Mouse (Mus musculus): ENCODE data around the gene Arid1b. TPM values are rescaled to one million over a fixed set of nuclear protein-coding genes. Genes with fewer than 3 reads are reported as not detected.

Arid1b gene
- polyA plus RNA-seq, 1 experiment from 2014 or later = 8.7 TPM

GRCm38 (mm10) chr17:5039826-5040225 is 45.7 kb downstream of the Arid1b start:
- 78% methylated on average over 2 of the region's 2 CpGs for WGBS
- no peaks in the 10 kb centered on the region for H3K9me3 ChIP-seq (replicated peaks)
- H3K36me3 ChIP-seq = 0 out of 2 replicates have a peak, but pooled peaks cover 5% of the 10 kb centered on the region
- peaks cover 29% of the 10 kb centered on the region for H3K4me1 ChIP-seq (replicated peaks)
- no peak overlapping the region for H3K4me3 ChIP-seq
- no peaks in the 10 kb centered on the region for H3K27me3 ChIP-seq (replicated peaks)
- H3K27ac ChIP-seq (ENCODE audit: poor library complexity, severe bottlenecking) = no peak overlapping the region
- H3K4me2 ChIP-seq = no peak overlapping the region
- ATAC-seq (ENCODE audit: insufficient number of reproducible peaks, low FRiP score) = no peak
- no peak overlapping the region for H3K9ac ChIP-seq

GRCm38 (mm10) chr17:5043871-5044270 is 49.7 kb downstream of the Arid1b start:
- H3K9ac ChIP-seq = no peak overlapping the region
- H3K27me3 ChIP-seq (replicated peaks) = no peaks in the 10 kb centered on the region
- ATAC-seq (ENCODE audit: insufficient number of reproducible peaks, low FRiP score) = no peak
- H3K4me2 ChIP-seq = no peak overlapping the region
- 0 out of 2 replicates have a peak, but pooled peaks cover 5% of the 10 kb centered on the region for H3K36me3 ChIP-seq
- no peaks in the 10 kb centered on the region for H3K9me3 ChIP-seq (replicated peaks)
- no peak overlapping the region for H3K27ac ChIP-seq (ENCODE audit: poor library complexity, severe bottlenecking)
- 74% methylated on average over 7 of the region's 7 CpGs for WGBS
- H3K4me1 ChIP-seq (replicated peaks) = peaks cover 22% of the 10 kb centered on the region
- H3K4me3 ChIP-seq = no peak overlapping the region

- no peak for ATAC-seq (ENCODE audit: insufficient number of reproducible peaks, low FRiP score)
- Histone ChIP-seq H3K9ac (no peak overlapping the region), H3K27me3 (replicated peaks) (no peaks in the 10 kb centered on the region), H3K4me2 (no peak overlapping the region), H3K27ac (ENCODE audit: poor library complexity, severe bottlenecking) (no peak overlapping the region), H3K9me3 (replicated peaks) (no peaks in the 10 kb centered on the region), H3K36me3 (0 out of 2 replicates have a peak, but pooled peaks cover 5% of the 10 kb centered on the region), H3K4me1 (replicated peaks) (peaks cover 20% of the 10 kb centered on the region), H3K4me3 (no peak overlapping the region)
- 86% methylated on average over 5 of the region's 5 CpGs for WGBS
These were observed 51.5 kb downstream of the Arid1b start for GRCm38 (mm10) chr17:5045613-5046012.

GRCm38 (mm10) chr17:5047373-5047772 is 53.2 kb downstream of the Arid1b start:
- Histone ChIP-seq H3K4me2 (no peak overlapping the region), H3K4me1 (replicated peaks) (peaks cover 38% of the 10 kb centered on the region), H3K27me3 (replicated peaks) (no peaks in the 10 kb centered on the region), H3K9ac (no peak overlapping the region), H3K27ac (ENCODE audit: poor library complexity, severe bottlenecking) (no peak overlapping the region), H3K9me3 (replicated peaks) (no peaks in the 10 kb centered on the region), H3K4me3 (no peak overlapping the region), H3K36me3 (0 out of 2 replicates have a peak, but pooled peaks cover under 1% of the 10 kb centered on the region)
- no peak for ATAC-seq (ENCODE audit: insufficient number of reproducible peaks, low FRiP score)
- WGBS = 89% methylated on average over 4 of the region's 4 CpGs

- Histone ChIP-seq H3K4me3 (no peak overlapping the region), H3K4me2 (no peak overlapping the region), H3K27ac (ENCODE audit: poor library complexity, severe bottlenecking) (no peak overlapping the region), H3K9me3 (replicated peaks) (no peaks in the 10 kb centered on the region), H3K9ac (no peak overlapping the region), H3K27me3 (replicated peaks) (0 out of 2 replicates have a peak, but pooled peaks cover 12% of the 10 kb centered on the region), H3K36me3 (peaks cover 7% of the 10 kb centered on the region; the same call in 1 of the 2 replicates), H3K4me1 (replicated peaks) (peaks cover 50% of the 10 kb centered on the region)
- WGBS = 75% methylated on average over 8 of the region's 8 CpGs
- ATAC-seq (ENCODE audit: insufficient number of reproducible peaks, low FRiP score) = no peak
These were observed 56.1 kb downstream of the Arid1b start for GRCm38 (mm10) chr17:5050266-5050665.

- H3K9me3 ChIP-seq (replicated peaks) = no peaks in the 10 kb centered on the region
- no peak overlapping the region for H3K27ac ChIP-seq (ENCODE audit: poor library complexity, severe bottlenecking)
- ATAC-seq (ENCODE audit: insufficient number of reproducible peaks, low FRiP score) = no peak
- H3K27me3 ChIP-seq (replicated peaks) = 0 out of 2 replicates have a peak, but pooled peaks cover 12% of the 10 kb centered on the region
- WGBS = 23% methylated on average over 7 of the region's 7 CpGs
- H3K9ac ChIP-seq = no peak overlapping the region
- peaks cover 7% of the 10 kb centered on the region; the same call in 1 of the 2 replicates for H3K36me3 ChIP-seq
- no peak overlapping the region for H3K4me2 ChIP-seq
- H3K4me3 ChIP-seq = no peak overlapping the region
- H3K4me1 ChIP-seq (replicated peaks) = peaks cover 56% of the 10 kb centered on the region
These were observed 56.9 kb downstream of the Arid1b start for GRCm38 (mm10) chr17:5050970-5051530.

GRCm38 (mm10) chr17:5052091-5052799 is 58.1 kb downstream of the Arid1b start:
- WGBS = 66% methylated on average over 10 of the region's 10 CpGs
- peaks cover 66% of the 10 kb centered on the region for H3K4me1 ChIP-seq (replicated peaks)
- H3K4me3 ChIP-seq = no peak overlapping the region
- H3K27me3 ChIP-seq (replicated peaks) = 0 out of 2 replicates have a peak, but pooled peaks cover 12% of the 10 kb centered on the region
- no peaks in the 10 kb centered on the region for H3K9me3 ChIP-seq (replicated peaks)
- peaks cover 7% of the 10 kb centered on the region; the same call in 1 of the 2 replicates for H3K36me3 ChIP-seq
- no peak; the same call in 1 of the 2 replicates for ATAC-seq (ENCODE audit: insufficient number of reproducible peaks, low FRiP score)
- no peak overlapping the region for H3K9ac ChIP-seq
- no peak overlapping the region for H3K4me2 ChIP-seq
- H3K27ac ChIP-seq (ENCODE audit: poor library complexity, severe bottlenecking) = no peak overlapping the region

- Histone ChIP-seq H3K36me3 (peaks cover 7% of the 10 kb centered on the region; the same call in 1 of the 2 replicates), H3K4me1 (replicated peaks) (peaks cover 71% of the 10 kb centered on the region), H3K4me3 (no peak overlapping the region), H3K27me3 (replicated peaks) (0 out of 2 replicates have a peak, but pooled peaks cover 12% of the 10 kb centered on the region), H3K4me2 (no peak overlapping the region), H3K27ac (ENCODE audit: poor library complexity, severe bottlenecking) (no peak overlapping the region), H3K9me3 (replicated peaks) (no peaks in the 10 kb centered on the region), H3K9ac (no peak overlapping the region)
- ATAC-seq (ENCODE audit: insufficient number of reproducible peaks, low FRiP score) = no peak
- 83% methylated on average over 4 of the region's 4 CpGs for WGBS
These were observed 58.7 kb downstream of the Arid1b start for GRCm38 (mm10) chr17:5052800-5053179.

- no peak overlapping the region for H3K27ac ChIP-seq (ENCODE audit: poor library complexity, severe bottlenecking)
- peaks cover 7% of the 10 kb centered on the region; the same call in 1 of the 2 replicates for H3K36me3 ChIP-seq
- H3K9ac ChIP-seq = no peak overlapping the region
- H3K9me3 ChIP-seq (replicated peaks) = no peaks in the 10 kb centered on the region
- no peak overlapping the region for H3K4me2 ChIP-seq
- H3K4me3 ChIP-seq = no peak overlapping the region
- 86% methylated on average over 16 of the region's 16 CpGs for WGBS
- H3K4me1 ChIP-seq (replicated peaks) = peaks cover 74% of the 10 kb centered on the region
- no peak for ATAC-seq (ENCODE audit: insufficient number of reproducible peaks, low FRiP score)
- 0 out of 2 replicates have a peak, but pooled peaks cover 12% of the 10 kb centered on the region for H3K27me3 ChIP-seq (replicated peaks)
These were observed 59.1 kb downstream of the Arid1b start for GRCm38 (mm10) chr17:5053201-5053600.

GRCm38 (mm10) chr17:5055412-5055811 is 61.3 kb downstream of the Arid1b start:
- Histone ChIP-seq H3K27ac (ENCODE audit: poor library complexity, severe bottlenecking) (no peak overlapping the region), H3K9me3 (replicated peaks) (no peaks in the 10 kb centered on the region), H3K4me2 (no peak overlapping the region), H3K9ac (no peak overlapping the region), H3K27me3 (replicated peaks) (0 out of 2 replicates have a peak, but pooled peaks cover 12% of the 10 kb centered on the region), H3K4me3 (no peak overlapping the region), H3K4me1 (replicated peaks) (peaks cover 91% of the 10 kb centered on the region), H3K36me3 (peaks cover 7% of the 10 kb centered on the region; the same call in 1 of the 2 replicates)
- 52% methylated on average over 6 of the region's 6 CpGs for WGBS
- ATAC-seq (ENCODE audit: insufficient number of reproducible peaks, low FRiP score) = no peak

- Histone ChIP-seq H3K27me3 (replicated peaks) (0 out of 2 replicates have a peak, but pooled peaks cover 12% of the 10 kb centered on the region), H3K4me3 (no peak overlapping the region), H3K9ac (no peak overlapping the region), H3K27ac (ENCODE audit: poor library complexity, severe bottlenecking) (no peak overlapping the region), H3K4me2 (no peak overlapping the region), H3K4me1 (replicated peaks) (peaks cover 90% of the 10 kb centered on the region), H3K36me3 (peaks cover 7% of the 10 kb centered on the region; the same call in 1 of the 2 replicates), H3K9me3 (replicated peaks) (no peaks in the 10 kb centered on the region)
- ATAC-seq (ENCODE audit: insufficient number of reproducible peaks, low FRiP score) = no peak
- 65% methylated on average over 4 of the region's 4 CpGs for WGBS
These were observed 62.5 kb downstream of the Arid1b start for GRCm38 (mm10) chr17:5056654-5057053.
